Mouse (Mus musculus) B cell, adult 67 days (primary cell): ENCODE results near the gene Rftn1. TPM values are rescaled to one million over a fixed set of nuclear protein-coding genes. Genes with fewer than 3 reads are reported as not detected.

Experiments
- total RNA-seq, 2 experiments: library from RNA; stranded (reverse); gene quantifications; 4 replicates each; pipeline ENCODE4 v1.2.4; 2023

Gene Rftn1
- 100 to 1,000 TPM; 133 to 143 TPM for total RNA-seq

GRCm38 (mm10) chr17:50190131-50191015 lies at the start of gene Rftn1:
TSS of gene Rftn1 (minus strand) at chr17:50190674.

Other genes with a start within 250 kb of the Rftn1 start
- not detected for gene Dazl, start 103.0 kb upstream of the Rftn1 start, total RNA-seq